Comparison of ENCODE assay signal across 8 mouse cellular contexts in genomic region chr16:11062794-11063721, GRCm38 (mm10). TPM values are rescaled to one million over a fixed set of nuclear protein-coding genes. Genes with fewer than 3 reads are reported as not detected.
DNase-seq lines count a peak whose midpoint lies in the region; ATAC-seq lines count a peak whose summit lies in the region.

No protein-coding gene starts in this region.

- peak overlapping the region; percentile 13; the same call in 1 of the 2 replicates for H3K9ac ChIP-seq in hindbrain, embryonic 12.5 days
- no peak overlapping the region for H3K9ac ChIP-seq in limb, embryonic 11.5 days (ENCODE audit: low read length)
- H3K9ac ChIP-seq in midbrain, embryonic 13.5 days (replicated peaks), result peak overlapping the region; percentile 7; the same call in 1 of the 2 replicates

- H3K4me1 ChIP-seq in hindbrain, embryonic 12.5 days, result peaks cover 44% of the 10 kb centered on the region
- H3K4me1 ChIP-seq in limb, embryonic 11.5 days (ENCODE audit: control insufficient read depth, insufficient read depth, low read length), result peaks cover 14% of the 10 kb centered on the region
- H3K4me1 ChIP-seq in midbrain, embryonic 13.5 days (replicated peaks), result peaks cover 43% of the 10 kb centered on the region

- H3K27me3 ChIP-seq in hindbrain, embryonic 12.5 days, result no peaks in the 10 kb centered on the region
- H3K27me3 ChIP-seq in limb, embryonic 11.5 days (ENCODE audit: control insufficient read depth, insufficient read depth, low read length), result no peaks in the 10 kb centered on the region
- H3K27me3 ChIP-seq in midbrain, embryonic 13.5 days, result no peaks in the 10 kb centered on the region

- H3K36me3 ChIP-seq in hindbrain, embryonic 12.5 days, result no peaks in the 10 kb centered on the region
- H3K36me3 ChIP-seq in limb, embryonic 11.5 days (ENCODE audit: control insufficient read depth, insufficient read depth, low read length), result no peaks in the 10 kb centered on the region
- H3K36me3 ChIP-seq in midbrain, embryonic 13.5 days, result no peaks in the 10 kb centered on the region

- H3K9me3 ChIP-seq in hindbrain, embryonic 12.5 days (replicated peaks), result no peaks in the 10 kb centered on the region
- no peaks in the 10 kb centered on the region for H3K9me3 ChIP-seq in limb, embryonic 11.5 days (ENCODE audit: control insufficient read depth, low read length)
- H3K9me3 ChIP-seq in midbrain, embryonic 13.5 days, result no peaks in the 10 kb centered on the region

- no peak overlapping the region for H3K4me3 ChIP-seq in hindbrain, embryonic 12.5 days
- H3K4me3 ChIP-seq in limb, embryonic 11.5 days (ENCODE audit: low read depth, low read length), result no peak overlapping the region
- no peak overlapping the region for H3K4me3 ChIP-seq in midbrain, embryonic 13.5 days (replicated peaks)

- ATAC-seq in hindbrain, embryonic 12.5 days (ENCODE audit: low FRiP score), result peak; percentile 53
- no peak for ATAC-seq in limb, embryonic 11.5 days (ENCODE audit: insufficient number of reproducible peaks, low FRiP score, low TSS enrichment, low read depth)
- ATAC-seq in midbrain, embryonic 13.5 days, result peak; percentile 19; the same call in 1 of the 2 replicates

- WGBS in hindbrain, embryonic 12.5 days, result 22% methylated on average over 13 of the region's 13 CpGs
- WGBS in limb, embryonic 11.5 days, result 43% methylated on average over 13 of the region's 13 CpGs
- 17% methylated on average over 13 of the region's 13 CpGs for WGBS in midbrain, embryonic 13.5 days

- H3K27ac ChIP-seq in hindbrain, embryonic 12.5 days, result peak overlapping the region; percentile 86
- H3K27ac ChIP-seq in limb, embryonic 11.5 days (replicated peaks; ENCODE audit: low read depth, low read length), result peak overlapping the region; percentile 53
- peak overlapping the region; percentile 75 for H3K27ac ChIP-seq in midbrain, embryonic 13.5 days

- H3K4me2 ChIP-seq in hindbrain, embryonic 12.5 days (replicated peaks), result 0 out of 2 replicates have a peak overlapping the region, but pooled peaks have one; percentile 6
- H3K4me2 ChIP-seq in limb, embryonic 11.5 days (ENCODE audit: low read depth, severe bottlenecking), result no peak overlapping the region
- H3K4me2 ChIP-seq in midbrain, embryonic 13.5 days (replicated peaks), result 0 out of 2 replicates have a peak overlapping the region, but pooled peaks have one; percentile 1

- DNase-seq in MN1 (ENCODE audit: low spot score), result peak; percentile 93
- DNase-seq in brain, adult 2 months (ENCODE audit: low read depth, low spot score), result peak; percentile 62
- peak; percentile 16 for DNase-seq in forelimb bud, embryonic 11.5 days (ENCODE audit: low read depth, low spot score)
- DNase-seq in limb, embryonic 11.5 days (ENCODE audit: low spot score), result peak; percentile 52
- DNase-seq in testis, postnatal 14 days (ENCODE audit: low spot score), result peak; percentile 85
- DNase-seq in frontal cortex, adult 2 months (ENCODE audit: extremely low spot score in 1 of 2, low spot score in 1 of 2), result no peak

RNA-seq across cellular contexts. Expression of gene Snn, which starts 2.3 kb away (rescaled TPM):
- polyA plus RNA-seq in hindbrain, embryonic 12.5 days (2016; fragmentation: Nextera tagmentation; extraction: Ambion mirVana), result 103 and 109 TPM in 2 replicates
- 54.2 and 56.4 TPM in 2 replicates for polyA plus RNA-seq in limb, embryonic 11.5 days (2014; fragmentation: Nextera tagmentation; extraction: Ambion mirVana)
- polyA plus RNA-seq in midbrain, embryonic 13.5 days (2015; fragmentation: Nextera tagmentation; extraction: Ambion mirVana), result 133 and 140 TPM in 2 replicates
- 201 and 227 TPM in 2 replicates for polyA plus RNA-seq in frontal cortex, adult 2 months (2012; rRNA removed)

RNA-seq across cellular contexts. Expression of gene Litaf, which starts 2.9 kb away (rescaled TPM):
- polyA plus RNA-seq in hindbrain, embryonic 12.5 days (2016; fragmentation: Nextera tagmentation; extraction: Ambion mirVana), result 59.7 and 65.3 TPM in 2 replicates
- polyA plus RNA-seq in limb, embryonic 11.5 days (2014; fragmentation: Nextera tagmentation; extraction: Ambion mirVana), result 87.2 and 90.2 TPM in 2 replicates
- 31.5 and 33.5 TPM in 2 replicates for polyA plus RNA-seq in midbrain, embryonic 13.5 days (2015; fragmentation: Nextera tagmentation; extraction: Ambion mirVana)
- 47.6 and 49.6 TPM in 2 replicates for polyA plus RNA-seq in frontal cortex, adult 2 months (2012; rRNA removed)

Comparison
In these comparisons a context has a peak if more than half of its experiments do, and no peak if none do; other contexts are left out.
1. DNase-seq: peak in MN1 (single experiment), brain, adult 2 months (single experiment), forelimb bud, embryonic 11.5 days (single experiment), limb, embryonic 11.5 days (single experiment) and testis, postnatal 14 days (single experiment); none in frontal cortex, adult 2 months (0 of 2).
2. Peak in every context shown above with its lines, with median percentiles within 50 percentile points of each other: H3K27ac ChIP-seq.